Mouse (Mus musculus): Measurements from ENCODE around the gene Olfr1342.

GRCm38 (mm10) chr4:118721742-118722483 lies 29.4 kb upstream of the Olfr1342 start:
- TF ChIP-seq CTCF (IDR thresholded peaks at IDR 0.05; ENCODE audit: borderline replicate concordance, control insufficient read depth, extremely low read depth, insufficient read depth, low read length, poor library complexity) (no peak), POLR2A (IDR thresholded peaks at IDR 0.05; ENCODE audit: control insufficient read depth, extremely low read depth, insufficient read depth, low read length, poor library complexity) (no peak)
